Mouse (Mus musculus) myocyte (in vitro differentiated cells): ENCODE results near the gene Samd8.

ENCODE experiments used
- E2F4 ChIP-seq: IDR thresholded peaks from one replicate; pipeline ENCODE4 v1.6.1; 2011; ENCODE audit warnings: mild to moderate bottlenecking, control low read depth, moderate library complexity; ENCODE audit not compliant: insufficient read depth
- MAX ChIP-seq: IDR thresholded peaks from one replicate; pipeline ENCODE4 v1.6.1; 2011; ENCODE audit warnings: low read depth, mild to moderate bottlenecking, control low read depth
- MYOD1 ChIP-seq, 3 experiments: IDR thresholded peaks; one replicate each; pipeline ENCODE4 v1.6.1; 2011; ENCODE audit warnings: control low read depth in 2 of 3, low read depth in 2 of 3, mild to moderate bottlenecking in 2 of 3, moderate library complexity in 1 of 3; ENCODE audit not compliant: insufficient read length in 2 of 3, control insufficient read depth in 1 of 3
- POLR2A ChIP-seq: IDR thresholded peaks from one replicate; pipeline ENCODE4 v1.6.1; 2011; ENCODE audit warnings: low read depth, mild to moderate bottlenecking, control low read depth, moderate library complexity; ENCODE audit not compliant: insufficient read length
- POLR2AphosphoS2 ChIP-seq: IDR thresholded peaks from one replicate; pipeline ENCODE4 v1.6.1; 2011; ENCODE audit warnings: low read depth, control low read depth; ENCODE audit not compliant: insufficient read length
- USF1 ChIP-seq: IDR thresholded peaks from one replicate; pipeline ENCODE4 v1.6.1; 2011; ENCODE audit warnings: low read depth, mild to moderate bottlenecking, control low read depth, moderate library complexity

- TF ChIP-seq POLR2A (no peak), MAX (no peak), USF1 (no peak), POLR2AphosphoS2 (no peak), E2F4 (no peak), MYOD1 (IDR thresholded peaks at IDR 0.05; ENCODE audit: control insufficient read depth in 1 of 3, insufficient read length in 2 of 3, low read depth in 2 of 3) (no peak)
Observed at GRCm38 (mm10) chr14:21706759-21707571, 43.4 kb upstream of the Samd8 start.
